Mouse (Mus musculus) gonadal fat pad, adult 2 months (tissue): ENCODE measurements around the gene Ide. TPM values are rescaled to one million over a fixed set of nuclear protein-coding genes. Genes with fewer than 3 reads are reported as not detected.

Source experiments
- DNase-seq: peaks from one replicate; pipeline ENCODE4 v3.0.0-alpha.2; 2012; ENCODE audit warnings: low read depth
- polyA plus RNA-seq: library from polyadenylated mRNA; depleted of rRNA; stranded (reverse); fragments of >200 nt; gene quantifications from 2 replicates; pipeline ENCODE4 v1.2.3, GENCODE M21; 2012; rRNA removed

Ide gene
- polyA plus RNA-seq = 37.0 and 38.9 TPM in 2 replicates

DNA sequence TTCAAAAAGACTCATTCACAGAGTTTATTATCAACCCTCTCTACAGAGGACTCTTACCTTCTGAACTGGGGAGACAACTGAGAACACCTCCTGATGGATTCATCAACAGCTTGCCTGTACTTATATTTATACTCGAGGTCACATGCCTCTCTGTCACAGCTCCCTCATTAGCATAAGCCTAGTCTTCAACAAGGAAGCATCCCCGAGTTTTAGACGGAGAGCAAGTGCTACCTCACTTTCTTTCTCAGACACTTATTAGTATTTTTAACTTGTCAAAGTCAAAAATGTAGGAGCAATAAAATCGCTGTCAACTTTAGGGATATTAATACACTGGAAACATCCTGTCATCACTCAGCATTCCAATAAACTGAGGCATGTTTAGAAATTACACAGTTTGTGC, at the start of gene Ide:
TSS of gene Ide (minus strand) at position 101 of the 400 bp plus-strand sequence.
- DNase-seq = no peak

GRCm38 (mm10) chr19:37386126-37386525, 48.5 kb upstream of the Ide start:
- no peak for DNase-seq

- DNase-seq = no peak
Measured at GRCm38 (mm10) chr19:37378816-37379215, 41.2 kb upstream of the Ide start.

GRCm38 (mm10) chr19:37377404-37377990, 39.8 kb upstream of the Ide start:
- no peak for DNase-seq

DNA sequence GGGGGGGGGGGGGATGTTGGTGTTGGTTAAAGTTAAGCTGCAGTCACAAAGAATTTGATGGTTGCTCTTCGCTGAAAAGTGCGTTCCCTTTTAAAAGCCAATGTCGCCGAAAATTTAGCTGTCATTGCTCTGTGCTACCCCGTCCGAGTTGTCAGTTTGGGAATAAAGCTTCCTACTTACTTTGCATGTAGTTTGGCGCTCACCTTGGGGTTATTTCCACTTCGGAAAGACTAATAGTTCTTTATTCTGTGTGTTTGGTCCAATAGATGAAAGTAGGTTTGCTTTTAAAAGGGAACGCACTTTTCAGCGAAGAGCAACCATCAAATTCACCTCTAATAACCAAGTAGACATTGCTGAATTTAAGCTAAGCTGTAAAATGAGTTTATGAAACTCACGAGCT, 39.2 kb upstream of the Ide start:
- DNase-seq = no peak

- DNase-seq = peak; percentile 90
Measured at GRCm38 (mm10) chr19:37375755-37376615, 38.3 kb upstream of the Ide start, which contains the start of gene Kif11. TSS of gene Kif11 (plus strand) at chr19:37376403.

- no peak for DNase-seq
Measured at GRCm38 (mm10) chr19:37374941-37375754, 37.5 kb upstream of the Ide start.

- no peak for DNase-seq
Measured at GRCm38 (mm10) chr19:37370356-37370755, 32.7 kb upstream of the Ide start.

DNA sequence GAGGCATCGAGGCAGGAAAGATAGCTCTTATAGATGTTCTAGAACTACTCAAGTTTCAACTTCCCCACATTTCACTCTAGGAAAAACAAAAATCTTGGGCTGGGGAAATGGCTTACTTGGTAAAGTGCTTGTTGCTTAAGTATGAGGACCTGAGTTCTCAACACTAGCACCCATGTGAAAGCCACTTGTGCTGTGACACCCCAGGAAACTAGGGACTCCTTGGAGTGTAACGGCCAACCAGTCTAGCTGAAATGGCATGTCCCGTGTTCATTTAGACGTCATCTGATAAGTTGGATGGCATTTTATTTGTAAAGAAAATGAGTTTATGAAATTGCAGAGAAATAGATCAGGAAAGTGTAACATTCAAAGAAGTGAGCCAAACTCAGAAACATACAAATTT, 32.3 kb upstream of the Ide start:
- no peak for DNase-seq

- DNase-seq = no peak
Measured at GRCm38 (mm10) chr19:37368990-37369389, 31.3 kb upstream of the Ide start.

DNA sequence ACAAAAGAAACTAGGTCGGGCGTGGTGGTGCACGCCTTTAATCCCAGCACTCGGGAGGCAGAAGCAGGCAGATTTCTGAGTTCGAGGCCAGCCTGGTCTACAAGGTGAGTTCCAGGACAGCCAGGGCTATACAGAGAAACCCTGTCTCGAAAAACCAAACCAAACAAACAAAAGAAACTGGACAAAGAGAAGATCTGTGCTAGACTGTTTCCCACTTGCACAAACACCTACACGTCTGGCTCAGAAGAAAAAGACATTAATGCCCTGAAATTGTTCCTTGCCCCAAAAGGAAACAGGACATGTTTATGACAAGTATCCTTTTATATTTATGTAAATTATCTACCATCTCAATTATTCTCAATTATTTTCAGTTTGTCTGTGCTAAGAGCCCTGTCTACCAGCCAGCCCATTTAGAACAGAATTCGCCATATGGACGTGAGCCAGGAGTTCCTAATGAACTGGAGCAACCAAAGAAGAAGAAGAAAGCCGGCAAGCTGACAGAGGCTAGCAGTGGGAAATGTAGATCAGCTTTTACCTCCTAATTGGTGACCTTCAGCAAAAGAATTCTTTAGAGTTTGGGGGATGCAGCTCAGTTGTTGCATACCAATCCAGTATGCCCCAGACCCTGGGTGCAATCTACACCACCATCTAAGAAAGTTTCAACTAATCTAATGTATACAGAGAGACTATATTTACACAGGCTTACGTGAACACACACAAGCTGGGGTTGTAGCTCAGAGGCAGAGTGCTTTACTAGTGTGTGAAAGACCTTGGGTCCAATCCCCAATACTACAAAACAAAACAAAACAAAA, 25.7 kb upstream of the Ide start:
- no peak for DNase-seq

- no peak for DNase-seq
Measured at GRCm38 (mm10) chr19:37362545-37362944, 24.9 kb upstream of the Ide start.

DNA sequence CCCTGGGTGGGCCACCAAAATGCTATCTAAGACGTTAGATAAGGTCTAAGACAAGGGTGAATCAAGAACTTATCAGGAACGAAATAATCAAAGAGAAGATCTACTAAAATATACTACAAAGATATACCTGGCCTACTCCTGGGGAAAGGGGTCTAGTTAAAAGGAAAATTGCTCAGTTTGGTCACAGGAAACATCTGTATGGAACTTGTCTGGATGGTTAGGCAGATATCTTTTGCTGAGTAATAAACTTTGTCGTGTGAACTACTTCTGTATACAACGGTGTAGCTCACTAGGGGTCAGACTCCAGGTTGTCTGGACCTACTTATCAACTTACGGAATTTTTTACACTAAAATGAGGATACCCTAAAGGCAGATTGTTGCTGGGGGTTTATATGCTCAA, 22.4 kb upstream of the Ide start:
- DNase-seq = no peak

- DNase-seq = peak; percentile 99
Measured at GRCm38 (mm10) chr19:37353331-37353730, 15.7 kb upstream of the Ide start.

GRCm38 (mm10) chr19:37352756-37353155, 15.1 kb upstream of the Ide start:
- DNase-seq = peak; percentile 90

DNA sequence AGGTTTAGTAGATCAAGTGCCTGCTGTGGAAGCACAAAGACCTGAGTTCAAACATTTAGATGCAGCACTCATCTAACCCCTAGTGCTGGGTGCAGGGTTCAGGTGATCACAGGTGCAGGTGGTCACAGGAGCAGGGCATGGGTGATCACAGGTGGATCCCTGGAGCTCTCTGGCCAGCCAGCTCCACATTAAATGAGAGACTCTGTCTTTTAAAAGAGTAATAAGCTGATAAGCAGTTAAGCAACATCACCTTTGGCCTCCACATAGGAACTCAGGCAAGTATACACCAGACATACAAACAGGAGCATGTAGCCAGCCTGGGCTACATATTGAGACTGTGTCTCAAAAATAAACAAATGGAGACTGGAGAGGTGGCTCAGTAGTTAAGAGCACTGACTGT, 11.3 kb upstream of the Ide start:
- DNase-seq = no peak

DNA sequence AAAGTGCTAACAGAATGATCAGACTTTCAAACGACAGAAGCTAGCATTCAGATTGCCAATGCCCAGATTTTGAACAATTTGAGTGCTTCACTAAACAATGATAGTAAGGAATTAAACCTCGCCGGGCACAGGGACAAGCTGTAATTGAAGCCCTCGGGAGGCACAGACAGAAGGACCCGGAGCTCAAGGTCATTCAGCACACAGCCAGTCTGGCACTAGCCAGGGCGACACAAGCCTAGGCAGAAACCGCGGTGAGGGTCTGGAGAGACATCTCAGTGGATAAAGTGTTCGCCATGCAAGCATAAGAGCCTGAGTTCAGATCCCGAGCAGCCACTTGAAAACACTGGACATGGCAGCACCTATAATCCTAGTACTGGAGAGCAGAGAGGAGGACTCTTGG, 10.7 kb upstream of the Ide start:
- DNase-seq = no peak

GRCm38 (mm10) chr19:37346258-37346657, 8.6 kb upstream of the Ide start:
- DNase-seq = no peak

DNA sequence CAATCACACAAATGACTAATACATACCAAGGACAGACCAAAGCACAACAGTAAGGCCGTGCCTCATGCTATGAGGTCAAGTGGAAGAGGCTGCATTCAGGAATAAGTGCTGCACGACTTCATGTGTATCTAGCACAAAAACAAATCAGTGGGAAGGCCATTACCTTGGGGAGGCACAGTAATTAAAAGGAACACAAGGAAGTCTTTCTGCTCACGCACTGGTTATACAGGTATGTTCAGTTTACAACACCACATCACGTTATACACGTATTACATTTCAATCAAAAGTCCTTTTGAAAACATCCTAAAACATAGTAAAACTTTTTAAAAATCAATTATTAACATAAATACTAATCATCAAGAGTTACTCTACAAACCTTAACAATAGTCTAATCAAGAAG, 6.2 kb upstream of the Ide start:
- DNase-seq = no peak

GRCm38 (mm10) chr19:37340931-37341330, 3.3 kb upstream of the Ide start:
- DNase-seq = no peak

DNA sequence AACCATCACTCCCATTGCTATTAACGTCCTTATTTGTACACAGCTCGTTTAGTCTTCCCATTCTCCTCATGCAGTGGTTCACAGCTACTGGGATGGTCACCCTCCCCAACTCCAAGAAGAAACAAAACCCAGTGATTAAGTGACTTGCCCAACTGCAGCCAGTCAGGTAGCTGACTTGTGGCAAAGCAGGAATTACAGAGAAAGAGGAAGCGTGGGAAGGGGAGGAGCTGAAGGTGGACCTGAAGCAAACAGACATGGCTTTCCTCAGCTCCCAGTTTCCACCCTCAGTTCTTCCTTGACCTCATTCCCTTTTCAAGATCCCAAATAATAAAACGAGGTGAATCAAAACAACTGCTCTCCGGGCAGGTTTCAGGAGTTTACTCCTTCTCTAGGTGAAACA, 2.8 kb upstream of the Ide start:
- no peak for DNase-seq

- peak; percentile 81 for DNase-seq
Measured at GRCm38 (mm10) chr19:37335392-37335791, 2.3 kb downstream of the Ide start.
